Mouse (Mus musculus) limb, embryonic 15.5 days (tissue): ENCODE measurements at regions not wholly inside any gene's neighbourhood (a gene's known extent, or its start where the extent isn't known, plus 50 kb on each side); places are given as distances from the start of the nearest gene placed in this dataset.
A peak's percentile ranks its signal among the peaks of the same experiment; 100 is the strongest.

Experiments used
- ATAC-seq: fragments of 200-750 bp; cut with Nextera tagmentation; 2 replicates; pipeline ENCODE4 v1.8.0; 2017; ENCODE audit warnings: low read depth, moderate TSS enrichment; ENCODE audit not compliant: insufficient number of reproducible peaks, low FRiP score, low TSS enrichment
- H3K27ac ChIP-seq: fragments of 300-500 bp; sonication (generic); 2 replicates; pipeline ENCODE4 v1.5.1; 2015; ENCODE audit warnings: moderate library complexity, mild to moderate bottlenecking, inconsistent platforms
- H3K27me3 ChIP-seq: fragments of 300-500 bp; sonication (generic); 2 replicates; pipeline ENCODE4 v1.6.1; 2015; ENCODE audit warnings: inconsistent platforms
- H3K36me3 ChIP-seq: fragments of 300-500 bp; sonication (generic); 2 replicates; pipeline ENCODE4 v1.6.1; 2015; ENCODE audit warnings: inconsistent platforms
- H3K4me1 ChIP-seq: fragments of 300-500 bp; sonication (generic); 2 replicates; pipeline ENCODE4 v1.6.1; 2015; ENCODE audit warnings: inconsistent platforms
- H3K4me2 ChIP-seq: fragments of 300-500 bp; sonication (generic); 2 replicates; pipeline ENCODE4 v1.6.1; 2015; ENCODE audit warnings: mild to moderate bottlenecking, inconsistent platforms
- H3K4me3 ChIP-seq: fragments of 300-500 bp; sonication (generic); 2 replicates; pipeline ENCODE4 v1.5.1; 2015; ENCODE audit warnings: mild to moderate bottlenecking, inconsistent platforms
- H3K9ac ChIP-seq: fragments of 300-500 bp; sonication (generic); 2 replicates; pipeline ENCODE4 v1.6.1; 2015; ENCODE audit warnings: inconsistent platforms
- H3K9me3 ChIP-seq: fragments of 300-500 bp; sonication (generic); 2 replicates; pipeline ENCODE4 v1.6.1; 2016; ENCODE audit warnings: inconsistent platforms
- WGBS: fragments of 180-500 bp; shearing (Covaris S2); methylation state at CpG from one replicate; pipeline ENCODE4 v1.1.7; 2015; 5-methylcytosine and 5-hydroxymethylcytosine counted together

- WGBS = 84% methylated on average over 3 of the region's 3 CpGs
- H3K27ac ChIP-seq = no peak overlapping the region
- no peak overlapping the region for H3K4me2 ChIP-seq
- no peaks in the 10 kb centered on the region for H3K9me3 ChIP-seq
- no peaks in the 10 kb centered on the region for H3K4me1 ChIP-seq
- no peak for ATAC-seq
- H3K9ac ChIP-seq = no peak overlapping the region
- H3K4me3 ChIP-seq = no peak overlapping the region
- H3K27me3 ChIP-seq = no peaks in the 10 kb centered on the region
- no peaks in the 10 kb centered on the region for H3K36me3 ChIP-seq
Measured at GRCm38 (mm10) chr12:46507829-46508228, 310.9 kb downstream of the Nova1 start.

GRCm38 (mm10) chr12:46492465-46492864 lies 326.3 kb downstream of the Nova1 start:
- ATAC-seq = no peak
- Histone ChIP-seq H3K9ac (no peak overlapping the region), H3K4me1 (no peaks in the 10 kb centered on the region), H3K4me2 (no peak overlapping the region), H3K27me3 (no peaks in the 10 kb centered on the region), H3K9me3 (no peaks in the 10 kb centered on the region), H3K36me3 (no peaks in the 10 kb centered on the region), H3K4me3 (no peak overlapping the region), H3K27ac (no peak overlapping the region)
- WGBS = 89% methylated on average over 6 of the region's 6 CpGs

- no peak for ATAC-seq
- no peaks in the 10 kb centered on the region for H3K36me3 ChIP-seq
- H3K27ac ChIP-seq = no peak overlapping the region
- H3K27me3 ChIP-seq = no peaks in the 10 kb centered on the region
- H3K4me2 ChIP-seq = no peak overlapping the region
- no peak overlapping the region for H3K4me3 ChIP-seq
- no peaks in the 10 kb centered on the region for H3K4me1 ChIP-seq
- no peaks in the 10 kb centered on the region for H3K9me3 ChIP-seq
- no peak overlapping the region for H3K9ac ChIP-seq
Measured at GRCm38 (mm10) chr12:46450888-46451287, 367.8 kb downstream of the Nova1 start.

GRCm38 (mm10) chr12:46444644-46445313 lies 373.9 kb downstream of the Nova1 start:
- Histone ChIP-seq H3K4me1 (no peaks in the 10 kb centered on the region), H3K27ac (no peak overlapping the region), H3K4me3 (no peak overlapping the region), H3K4me2 (no peak overlapping the region), H3K36me3 (no peaks in the 10 kb centered on the region), H3K9ac (no peak overlapping the region), H3K27me3 (no peaks in the 10 kb centered on the region), H3K9me3 (no peaks in the 10 kb centered on the region)
- no peak for ATAC-seq
- 74% methylated on average over 7 of the region's 7 CpGs for WGBS

GRCm38 (mm10) chr12:46419591-46419990 lies 399.1 kb downstream of the Nova1 start:
- Histone ChIP-seq H3K27ac (no peak overlapping the region), H3K4me2 (no peak overlapping the region), H3K9me3 (no peaks in the 10 kb centered on the region), H3K36me3 (no peaks in the 10 kb centered on the region), H3K4me1 (no peaks in the 10 kb centered on the region), H3K9ac (no peak overlapping the region), H3K4me3 (no peak overlapping the region), H3K27me3 (no peaks in the 10 kb centered on the region)
- no peak for ATAC-seq
- 87% methylated on average over 4 of the region's 4 CpGs for WGBS

- H3K9ac ChIP-seq = no peak overlapping the region
- no peaks in the 10 kb centered on the region for H3K4me1 ChIP-seq
- no peak for ATAC-seq
- H3K4me2 ChIP-seq = no peak overlapping the region
- 87% methylated on average over 4 of the region's 4 CpGs for WGBS
- no peaks in the 10 kb centered on the region for H3K9me3 ChIP-seq
- no peak overlapping the region for H3K27ac ChIP-seq
- no peaks in the 10 kb centered on the region for H3K27me3 ChIP-seq
- no peak overlapping the region for H3K4me3 ChIP-seq
- H3K36me3 ChIP-seq = no peaks in the 10 kb centered on the region
Measured at GRCm38 (mm10) chr12:46418990-46419389, 399.7 kb downstream of the Nova1 start.

- no peak for ATAC-seq
- no peak overlapping the region for H3K4me3 ChIP-seq
- no peaks in the 10 kb centered on the region for H3K4me1 ChIP-seq
- WGBS = 71% methylated on average over 3 of the region's 3 CpGs
- no peaks in the 10 kb centered on the region for H3K36me3 ChIP-seq
- H3K4me2 ChIP-seq = no peak overlapping the region
- H3K27me3 ChIP-seq = no peaks in the 10 kb centered on the region
- H3K9me3 ChIP-seq = no peaks in the 10 kb centered on the region
- no peak overlapping the region for H3K9ac ChIP-seq
- H3K27ac ChIP-seq = no peak overlapping the region
Measured at GRCm38 (mm10) chr12:46416765-46417404, 401.8 kb downstream of the Nova1 start.

- H3K27me3 ChIP-seq = no peaks in the 10 kb centered on the region
- H3K4me1 ChIP-seq = no peaks in the 10 kb centered on the region
- no peak overlapping the region for H3K9ac ChIP-seq
- ATAC-seq = no peak
- H3K4me3 ChIP-seq = no peak overlapping the region
- H3K9me3 ChIP-seq = no peaks in the 10 kb centered on the region
- no peak overlapping the region for H3K27ac ChIP-seq
- H3K4me2 ChIP-seq = no peak overlapping the region
- no peaks in the 10 kb centered on the region for H3K36me3 ChIP-seq
Measured at GRCm38 (mm10) chr12:46416250-46416649, 402.5 kb downstream of the Nova1 start.

GRCm38 (mm10) chr12:46405674-46406073 lies 413.1 kb downstream of the Nova1 start:
- H3K9me3 ChIP-seq = no peaks in the 10 kb centered on the region
- H3K4me3 ChIP-seq = no peak overlapping the region
- H3K4me1 ChIP-seq = no peaks in the 10 kb centered on the region
- H3K9ac ChIP-seq = no peak overlapping the region
- no peaks in the 10 kb centered on the region for H3K27me3 ChIP-seq
- no peak for ATAC-seq
- no peak overlapping the region for H3K27ac ChIP-seq
- no peak overlapping the region for H3K4me2 ChIP-seq
- no peaks in the 10 kb centered on the region for H3K36me3 ChIP-seq

- Histone ChIP-seq H3K27ac (no peak overlapping the region), H3K9me3 (no peaks in the 10 kb centered on the region), H3K27me3 (peaks cover 5% of the 10 kb centered on the region; the same call in 1 of the 2 replicates), H3K4me1 (0 out of 2 replicates have a peak, but pooled peaks cover 3% of the 10 kb centered on the region), H3K4me3 (peak overlapping the region; percentile 47), H3K36me3 (no peaks in the 10 kb centered on the region), H3K9ac (no peak overlapping the region), H3K4me2 (peak overlapping the region; percentile 82)
- peak; percentile 52; the same call in 1 of the 2 replicates for ATAC-seq
- WGBS = 1% methylated on average over 14 of the region's 14 CpGs
Measured at GRCm38 (mm10) chr12:46399653-46399975, 419.1 kb downstream of the Nova1 start.

GRCm38 (mm10) chr12:46398875-46399652 lies 419.7 kb downstream of the Nova1 start:
- 5% methylated on average over 23 of the region's 23 CpGs for WGBS
- Histone ChIP-seq H3K9me3 (no peaks in the 10 kb centered on the region), H3K27me3 (peaks cover 5% of the 10 kb centered on the region; the same call in 1 of the 2 replicates), H3K4me3 (peak overlapping the region; percentile 47), H3K36me3 (no peaks in the 10 kb centered on the region), H3K4me1 (0 out of 2 replicates have a peak, but pooled peaks cover 3% of the 10 kb centered on the region), H3K4me2 (peak overlapping the region; percentile 82), H3K9ac (no peak overlapping the region), H3K27ac (no peak overlapping the region)
- peak; percentile 44; the same call in 1 of the 2 replicates for ATAC-seq

GRCm38 (mm10) chr12:46395245-46395644 lies 423.5 kb downstream of the Nova1 start:
- WGBS = 39% methylated on average over 4 of the region's 4 CpGs
- peaks cover 5% of the 10 kb centered on the region; the same call in 1 of the 2 replicates for H3K27me3 ChIP-seq
- no peak overlapping the region for H3K4me3 ChIP-seq
- H3K9ac ChIP-seq = no peak overlapping the region
- ATAC-seq = no peak
- no peak overlapping the region for H3K27ac ChIP-seq
- 0 out of 2 replicates have a peak, but pooled peaks cover 3% of the 10 kb centered on the region for H3K4me1 ChIP-seq
- no peak overlapping the region for H3K4me2 ChIP-seq
- H3K36me3 ChIP-seq = no peaks in the 10 kb centered on the region
- no peaks in the 10 kb centered on the region for H3K9me3 ChIP-seq
